Mouse (Mus musculus) limb, embryonic 11.5 days (tissue): Measurements from ENCODE around the gene Mup6. TPM values are rescaled to one million over a fixed set of nuclear protein-coding genes. Genes with fewer than 3 reads are reported as not detected.
"Not testable (repeated sequence)": the region's sequence is repeated elsewhere in the genome, so short reads cannot be mapped to it uniquely, and the experiment has no call there.

Experiments
- ATAC-seq: fragments of 200-750 bp; cut with Nextera tagmentation; 2 replicates; pipeline ENCODE4 v1.8.0; 2017; ENCODE audit warnings: low read depth; ENCODE audit not compliant: insufficient number of reproducible peaks, low FRiP score, low TSS enrichment
- DNase-seq: peaks from one replicate; pipeline ENCODE4 v3.0.0-alpha.2; 2015; ENCODE audit warnings: low spot score
- H3K27ac ChIP-seq: fragments of 300-500 bp; sonication (generic); replicated peaks from 2 replicates; pipeline ENCODE4 v1.5.1; 2014; ENCODE audit warnings: low read depth, mild to moderate bottlenecking, low read length
- H3K27me3 ChIP-seq: fragments of 300-500 bp; sonication (generic); 2 replicates; pipeline ENCODE4 v1.6.1; 2014; ENCODE audit warnings: mild to moderate bottlenecking, low read length, mixed read lengths; ENCODE audit not compliant: control insufficient read depth, insufficient read depth
- H3K36me3 ChIP-seq: fragments of 300-500 bp; sonication (generic); 2 replicates; pipeline ENCODE4 v1.6.1; 2014; ENCODE audit warnings: mild to moderate bottlenecking, low read length, moderate library complexity, mixed read lengths; ENCODE audit not compliant: control insufficient read depth, insufficient read depth
- H3K4me1 ChIP-seq: fragments of 300-500 bp; sonication (generic); 2 replicates; pipeline ENCODE4 v1.6.1; 2014; ENCODE audit warnings: low read length, mixed read lengths; ENCODE audit not compliant: control insufficient read depth, insufficient read depth
- H3K4me2 ChIP-seq: fragments of 300-500 bp; sonication (generic); 2 replicates; pipeline ENCODE4 v1.6.1; 2014; ENCODE audit warnings: low read depth, mild to moderate bottlenecking, moderate library complexity; ENCODE audit not compliant: severe bottlenecking
- H3K4me3 ChIP-seq: fragments of 300-500 bp; sonication (generic); 2 replicates; pipeline ENCODE4 v1.5.1; 2014; ENCODE audit warnings: low read depth, low read length
- H3K9ac ChIP-seq: fragments of 300-500 bp; sonication (generic); 2 replicates; pipeline ENCODE4 v1.6.1; 2014; ENCODE audit warnings: mild to moderate bottlenecking, low read length
- H3K9me3 ChIP-seq: fragments of 300-500 bp; sonication (generic); 2 replicates; pipeline ENCODE4 v1.6.1; 2016; ENCODE audit warnings: low read length; ENCODE audit not compliant: control insufficient read depth
- WGBS: fragments of 180-500 bp; shearing (Covaris S2); extraction: QIAGEN DNeasy Blood & Tissue Kit; methylation state at CpG from one replicate; pipeline ENCODE4 v1.1.7; 2014; 5-methylcytosine and 5-hydroxymethylcytosine counted together
- polyA plus RNA-seq: library from polyadenylated mRNA; unstranded; fragments of >200 nt; fragmentation: Nextera tagmentation; extraction: Ambion mirVana; gene quantifications from 2 replicates; pipeline ENCODE4 v1.2.1, GENCODE M21; 2014

Gene Mup6
- polyA plus RNA-seq, 1 experiment from 2014 or later: not detected

DNA sequence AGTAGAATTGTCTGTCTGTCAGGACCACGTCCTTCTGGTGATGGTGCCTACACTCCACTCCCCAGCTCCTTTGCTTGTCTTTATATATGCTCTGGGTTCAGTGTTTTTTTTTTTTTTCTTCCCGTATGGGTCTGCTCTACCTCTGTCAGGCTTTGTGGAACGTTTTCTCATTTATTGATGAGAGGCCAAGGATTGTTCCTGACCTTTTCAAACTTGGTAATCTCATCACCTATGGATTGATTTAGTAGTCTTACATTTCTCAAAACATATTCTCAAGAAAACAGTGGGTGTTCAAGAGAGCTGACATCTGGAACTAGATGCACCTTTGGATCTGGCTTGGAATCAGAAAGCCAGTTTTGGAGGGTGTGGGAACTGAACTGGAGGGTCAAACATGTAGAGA lies 3.5 kb upstream of the Mup6 start, which contains the start of gene Mup4:
Gene Mup4, minus strand, starts transcription at position 101 of the 400 bp plus-strand sequence.
- ATAC-seq (no peak), DNase-seq (no peak)
- no peaks in the 10 kb centered on the region for H3K4me1 ChIP-seq
- H3K27ac ChIP-seq: no peak within 1 kb of the TSS
- no peaks in the 10 kb centered on the region for H3K9me3 ChIP-seq
- no peaks in the 10 kb centered on the region for H3K27me3 ChIP-seq
- H3K4me2 ChIP-seq: no peak within 1 kb of the TSS
- no peak within 1 kb of the TSS for H3K9ac ChIP-seq
- no peak within 1 kb of the TSS for H3K4me3 ChIP-seq
- no peaks in the 10 kb centered on the region for H3K36me3 ChIP-seq
- WGBS: 78% methylated on average over 3 of the region's 3 CpGs

- not testable (repeated sequence) for H3K4me3 ChIP-seq, H3K9ac ChIP-seq, ATAC-seq, H3K36me3 ChIP-seq, DNase-seq, H3K27me3 ChIP-seq, H3K4me2 ChIP-seq, H3K9me3 ChIP-seq, H3K4me1 ChIP-seq, H3K27ac ChIP-seq
These were observed 33.8 kb downstream of the Mup6 start for GRCm38 (mm10) chr4:59997894-59998293.

DNA sequence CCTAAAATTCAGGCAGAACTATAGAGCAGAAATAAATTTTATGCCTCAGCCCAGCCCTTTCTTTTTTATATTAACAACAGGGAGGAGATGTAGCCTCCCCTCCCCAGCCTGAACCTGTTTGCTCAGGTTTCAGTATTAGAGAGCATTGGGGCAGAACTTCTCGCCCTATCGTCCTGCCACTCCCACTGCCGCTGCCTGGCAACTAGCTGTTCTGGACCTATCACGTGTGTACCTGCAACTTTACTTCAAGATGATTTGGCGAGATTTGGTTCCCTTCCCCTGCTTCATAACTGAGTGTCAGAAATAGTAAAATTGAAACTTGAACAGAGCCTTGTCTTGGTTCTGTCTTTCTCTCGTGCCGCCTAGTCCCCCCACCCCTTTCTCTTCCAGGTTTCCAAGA lies 56.0 kb downstream of the Mup6 start:
- WGBS: 90% methylated on average over 7 of the region's 7 CpGs

DNA sequence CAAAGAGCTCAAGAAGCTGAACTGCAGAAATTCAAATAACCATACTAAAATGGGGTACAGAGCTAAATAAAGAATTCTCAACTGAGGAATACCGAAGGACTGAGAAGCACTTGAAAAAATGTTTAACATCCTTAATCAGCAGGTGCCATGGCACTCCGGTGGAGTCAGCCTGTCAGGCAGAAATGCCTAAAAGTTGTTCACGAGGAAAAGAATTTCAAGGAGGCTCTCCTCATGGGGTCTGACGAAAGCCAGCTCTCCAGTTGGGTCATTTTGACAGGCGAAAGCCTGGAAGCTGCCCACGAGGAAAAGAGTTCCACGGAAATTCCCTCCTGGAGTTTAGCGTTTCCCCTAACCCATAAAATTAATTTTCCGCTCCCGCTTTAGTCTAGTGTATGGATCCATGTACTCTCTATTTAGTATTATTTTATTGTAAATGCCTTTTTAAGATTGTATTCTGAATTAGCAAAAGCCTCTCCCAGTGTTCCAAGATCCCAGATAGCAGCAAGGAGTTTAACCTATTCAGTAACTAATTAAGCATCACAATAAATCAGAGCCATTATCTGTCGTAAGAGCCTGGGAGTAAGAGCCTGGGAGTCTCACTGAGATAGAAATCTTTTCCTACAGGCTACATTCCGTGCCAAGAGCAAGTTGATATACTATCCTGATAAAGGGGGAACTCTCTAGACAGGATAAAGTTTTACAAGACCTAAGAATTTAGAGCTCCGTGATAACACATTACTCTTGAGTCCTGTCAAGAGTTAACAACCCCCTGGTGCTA lies 65.4 kb downstream of the Mup6 start:
- H3K4me3 ChIP-seq, H3K27me3 ChIP-seq, H3K9ac ChIP-seq, DNase-seq, H3K4me1 ChIP-seq, H3K9me3 ChIP-seq, H3K27ac ChIP-seq, ATAC-seq, H3K4me2 ChIP-seq, H3K36me3 ChIP-seq: not testable (repeated sequence)
- 70% methylated on average over 13 of the region's 13 CpGs for WGBS

More for the DNA sequence above, 56.0 kb downstream of the Mup6 start:
- DNase-seq, H3K4me1 ChIP-seq, ATAC-seq, H3K27me3 ChIP-seq, H3K9me3 ChIP-seq, H3K27ac ChIP-seq, H3K4me3 ChIP-seq, H3K9ac ChIP-seq, H3K36me3 ChIP-seq, H3K4me2 ChIP-seq: not testable (repeated sequence)

Other genes with a start within 250 kb of the Mup6 start
- 84.6 and 91.9 TPM in 2 replicates for gene Inip, start 162.7 kb upstream of the Mup6 start, polyA plus RNA-seq
- 6.4 and 6.5 TPM in 2 replicates for gene Snx30, start 158.5 kb upstream of the Mup6 start, polyA plus RNA-seq
- gene Slc46a2, start 49.2 kb upstream of the Mup6 start, polyA plus RNA-seq: 0.06 TPM in 1 of 2 replicates, not detected in the other
- not detected in 2 replicates for gene Mup4, start 3.6 kb upstream of the Mup6 start, polyA plus RNA-seq
- not detected in 2 replicates for gene Mup7, start 106.2 kb downstream of the Mup6 start, polyA plus RNA-seq
- not detected in 2 replicates for gene Mup2, start 190.0 kb downstream of the Mup6 start, polyA plus RNA-seq